Mouse (Mus musculus) adipose tissue, adult 10 weeks (tissue): ENCODE results near the gene Irak3. TPM values are rescaled to one million over a fixed set of nuclear protein-coding genes. Genes with fewer than 3 reads are reported as not detected.

ENCODE experiments used
- polyA plus RNA-seq: library from polyadenylated mRNA; stranded (reverse); fragments of 350-450 nt; fragmentation: Illumina TruSeq; extraction: RNeasy Lipid Tissue Mini Kit (QIAGEN cat#74804); gene quantifications from one replicate; pipeline ENCODE4 v1.2.3, GENCODE M21; 2014; ENCODE audit warnings: low read depth, low replicate concordance

Irak3 gene
- polyA plus RNA-seq: 8.0 TPM

GRCm38 (mm10) chr10:120201961-120202402 is at the start of gene Irak3:
Gene Irak3 (minus strand): TSS chr10:120202130.

GRCm38 (mm10) chr10:120226871-120227661 is 25.1 kb upstream of the Irak3 start, which contains the start of gene Llph:
Gene Llph (plus strand): TSS chr10:120227070.

GRCm38 (mm10) chr10:120201131-120201921 is 604 bp downstream of the Irak3 start, which contains the start of gene Tmbim4:
Gene Tmbim4 (plus strand): TSS chr10:120201590.

GRCm38 (mm10) chr10:120112507-120113396 is 89.2 kb downstream of the Irak3 start, which contains the start of gene Helb:
Gene Helb (minus strand): TSS chr10:120112987.

Other genes with a start within 250 kb of the Irak3 start
- gene Helb, start 89.1 kb downstream of the Irak3 start, polyA plus RNA-seq: 6.9 TPM
- gene Tmbim4, start 540 bp downstream of the Irak3 start, polyA plus RNA-seq: 304 TPM
- gene Llph, start 24.9 kb upstream of the Irak3 start, polyA plus RNA-seq: 40.1 TPM